Mouse (Mus musculus): Measurements from ENCODE around the gene Hhatl.

Hhatl gene

GRCm38 (mm10) chr9:121802747-121803146, 10.4 kb upstream of the Hhatl start:
- DNase-seq = no peak

GRCm38 (mm10) chr9:121798887-121799520, 6.7 kb upstream of the Hhatl start:
- no peak for DNase-seq

- DNase-seq = no peak
These were observed 5.4 kb upstream of the Hhatl start for GRCm38 (mm10) chr9:121797722-121798121.

- DNase-seq = no peak
These were observed 2.7 kb upstream of the Hhatl start for GRCm38 (mm10) chr9:121794972-121795539.

DNA sequence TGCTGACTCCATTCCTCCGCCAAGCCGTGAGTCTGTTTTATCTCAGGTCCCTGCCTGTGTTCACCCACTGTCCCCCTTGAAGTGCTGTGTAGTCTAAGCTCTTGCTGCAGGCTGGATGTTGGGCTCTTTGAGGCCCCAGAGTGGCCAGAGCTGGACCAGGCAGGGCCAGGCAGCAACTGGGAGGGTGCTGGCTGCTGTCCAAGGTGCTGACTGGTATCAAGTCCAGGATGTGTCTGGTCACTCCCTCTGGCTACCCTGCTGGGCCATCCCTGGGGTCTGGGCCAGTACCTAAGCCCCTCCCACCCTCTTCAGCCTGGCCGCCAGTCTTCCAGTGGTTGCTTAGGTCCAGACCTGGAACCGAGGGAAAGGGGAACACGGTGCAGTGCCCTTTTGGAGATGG, 1.1 kb downstream of the Hhatl start:
- DNase-seq = peak; percentile 33

GRCm38 (mm10) chr9:121786359-121786758, 5.9 kb downstream of the Hhatl start:
- no peak for DNase-seq

DNA sequence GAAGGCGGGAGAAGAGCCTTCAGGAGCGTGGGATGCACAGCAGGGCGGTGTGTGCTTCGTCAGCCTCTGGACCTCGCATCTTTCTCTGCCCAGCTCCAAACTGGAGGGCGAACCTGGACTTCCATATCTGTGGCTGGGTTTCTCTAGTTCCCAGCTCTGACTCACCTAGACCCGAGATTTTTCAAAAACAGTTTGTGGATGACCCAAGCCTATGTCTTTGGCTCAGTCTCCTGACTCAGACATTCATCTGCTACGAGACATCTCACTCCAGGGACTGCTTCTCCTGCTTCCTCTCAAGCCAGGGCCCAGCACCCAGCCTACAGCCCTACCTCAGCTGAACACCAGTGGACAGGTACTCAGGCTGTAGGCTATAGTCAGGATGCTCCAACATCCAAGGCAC, 7.0 kb downstream of the Hhatl start:
- DNase-seq = no peak

- no peak for DNase-seq
These were observed 7.5 kb downstream of the Hhatl start for GRCm38 (mm10) chr9:121784801-121785200.

- no peak for DNase-seq
These were observed 14.2 kb downstream of the Hhatl start for GRCm38 (mm10) chr9:121778066-121778624.

GRCm38 (mm10) chr9:121777484-121778065, 14.7 kb downstream of the Hhatl start, which contains the start of gene Klhl40:
Klhl40 (plus strand) TSS chr9:121777607.
- no peak for DNase-seq

GRCm38 (mm10) chr9:121776511-121776910, 15.8 kb downstream of the Hhatl start:
- no peak for DNase-seq

DNA sequence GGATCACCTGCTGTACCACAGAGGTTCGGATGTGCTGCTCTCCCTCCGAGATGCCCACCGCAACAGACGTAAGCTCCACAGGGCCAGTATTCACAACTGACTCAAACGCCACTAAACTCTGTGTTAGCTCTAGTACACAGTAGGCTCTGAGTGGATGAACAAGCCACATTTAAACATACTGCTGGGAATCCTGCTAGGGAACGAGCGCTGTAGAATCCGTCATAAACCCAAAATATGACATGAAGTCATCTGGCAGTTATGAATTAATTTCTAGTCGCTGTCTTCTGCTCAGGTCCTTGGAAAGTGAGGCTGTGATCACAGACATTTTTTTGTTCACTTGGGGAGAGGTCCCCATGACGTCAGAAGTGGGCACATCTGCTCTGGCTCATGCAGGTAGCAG, 16.4 kb downstream of the Hhatl start:
- DNase-seq = no peak

DNA sequence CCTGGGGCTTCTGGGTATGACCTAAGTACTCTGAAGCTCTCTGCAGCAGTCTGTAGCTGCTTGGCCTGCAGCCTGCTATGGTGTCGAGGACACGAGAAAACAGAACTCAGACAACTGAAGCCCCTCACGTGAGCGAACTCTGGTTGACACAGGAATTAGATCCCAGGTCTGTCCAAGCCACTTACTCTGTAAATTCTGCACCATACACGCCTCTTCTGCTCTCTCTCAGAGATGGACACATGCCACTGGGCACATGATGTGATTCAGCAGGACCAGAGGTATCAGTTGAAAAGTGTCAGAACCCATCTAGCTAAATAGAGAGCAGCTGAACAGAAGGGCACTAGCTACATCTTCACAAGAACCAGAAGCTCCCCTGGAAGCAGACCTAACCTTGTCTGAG, 19.9 kb downstream of the Hhatl start:
- DNase-seq = no peak

GRCm38 (mm10) chr9:121765166-121765855, 27.0 kb downstream of the Hhatl start:
- no peak for DNase-seq

GRCm38 (mm10) chr9:121763716-121764115, 28.6 kb downstream of the Hhatl start:
- no peak for DNase-seq

GRCm38 (mm10) chr9:121762761-121763160, 29.5 kb downstream of the Hhatl start:
- no peak for DNase-seq

DNA sequence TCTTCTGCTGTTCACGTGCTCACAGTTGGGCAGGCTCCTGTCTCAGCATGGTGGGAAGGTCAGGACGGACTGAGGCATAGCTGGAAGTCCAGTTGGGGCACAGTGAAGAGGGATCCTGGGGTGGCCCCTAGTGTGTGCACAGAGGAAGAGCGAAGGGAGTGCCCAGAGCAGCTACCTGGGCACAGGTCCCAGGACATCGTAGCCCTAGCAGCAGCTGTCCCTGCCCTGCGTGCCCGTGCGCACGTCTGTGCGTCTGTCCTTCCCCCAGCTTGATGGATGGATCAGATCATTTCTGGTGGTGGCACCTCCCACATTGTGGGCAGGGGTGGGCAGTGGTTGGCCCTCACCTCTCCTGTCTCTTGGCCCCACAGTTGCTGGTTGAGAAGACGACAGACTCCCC, 30.1 kb downstream of the Hhatl start:
- no peak for DNase-seq

- DNase-seq = no peak
These were observed 30.5 kb downstream of the Hhatl start for GRCm38 (mm10) chr9:121761787-121762186.

DNA sequence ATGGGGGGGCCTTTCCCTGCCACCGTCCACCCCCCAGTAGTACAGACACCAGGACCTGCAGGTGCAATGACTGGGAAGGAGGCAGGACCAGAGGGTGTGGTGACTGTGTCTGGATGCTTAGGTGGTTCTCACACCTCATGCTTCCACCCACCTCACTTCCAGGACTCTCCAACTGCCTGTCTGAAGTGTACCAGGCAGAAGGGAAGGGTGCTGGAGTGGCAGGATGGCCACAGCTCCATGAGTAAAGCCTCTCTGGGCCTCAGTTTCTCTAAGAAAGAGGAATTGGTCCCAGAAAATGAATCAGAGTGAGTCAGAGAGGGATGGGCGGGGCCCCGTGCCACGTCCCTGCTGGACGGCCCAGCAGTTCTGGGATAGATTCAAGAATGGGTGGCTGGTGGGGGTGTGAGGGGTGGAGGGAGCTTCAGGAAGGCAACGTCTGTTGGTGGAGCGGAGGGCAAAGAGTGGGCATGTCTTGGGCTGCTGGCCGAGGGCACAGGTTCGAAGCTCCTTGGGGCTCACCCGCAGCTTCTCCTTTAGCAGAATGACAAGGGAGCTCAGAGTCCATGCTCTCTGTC, 31.1 kb downstream of the Hhatl start:
- no peak for DNase-seq

GRCm38 (mm10) chr9:121760271-121761090, 31.8 kb downstream of the Hhatl start:
- DNase-seq = peak; percentile 45

DNA sequence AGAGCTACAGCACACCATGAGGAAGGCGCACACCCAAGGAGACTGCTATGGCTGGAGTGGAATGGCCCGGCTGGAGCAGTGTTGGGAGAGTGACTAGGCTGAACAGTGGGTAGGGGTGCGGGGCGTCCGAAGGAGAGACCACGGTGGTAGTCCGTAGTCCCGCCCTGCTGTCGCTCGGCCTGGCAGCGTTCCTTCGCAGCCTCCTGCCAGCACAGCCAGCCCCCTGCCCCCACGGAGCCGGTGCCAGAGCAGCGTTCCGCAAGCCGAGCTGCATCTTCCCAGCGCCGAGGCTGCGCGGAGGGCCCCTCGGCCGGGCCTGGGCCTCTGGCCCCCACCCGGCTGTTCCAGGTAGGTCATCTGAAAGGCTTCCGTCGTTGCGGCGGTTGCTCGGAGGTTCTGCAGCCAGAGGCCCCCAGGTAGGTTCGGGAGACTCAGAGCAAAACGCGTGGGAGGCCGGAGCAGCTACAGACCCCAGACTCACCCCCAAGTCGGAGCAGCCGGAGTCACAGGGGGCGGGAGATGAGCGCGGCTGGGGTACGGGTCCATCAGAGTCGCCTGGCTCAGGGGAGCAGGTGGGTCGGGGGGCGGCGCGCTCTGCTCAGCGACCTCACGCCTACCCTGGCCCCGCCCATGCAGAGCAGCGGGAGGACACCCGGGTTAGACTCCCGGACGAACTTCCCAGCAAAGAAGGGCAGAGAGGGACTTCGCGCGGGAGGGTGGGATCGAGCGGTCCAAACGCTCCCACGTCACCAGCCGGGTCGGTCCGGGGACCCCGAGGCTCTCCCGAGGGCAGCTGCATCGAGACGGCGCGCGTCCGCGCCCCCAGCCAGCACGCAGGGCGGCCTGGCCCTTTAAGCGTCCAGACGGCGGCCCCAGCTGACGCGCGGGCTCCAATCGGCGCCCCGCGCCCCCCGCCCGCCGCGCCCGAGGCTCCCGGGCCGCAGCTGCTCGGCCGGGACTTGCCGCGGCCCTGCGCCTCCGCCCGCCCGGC, 32.9 kb downstream of the Hhatl start, which contains the start of gene Zfp651:
Zfp651 (plus strand) TSS at position 240 of the 991 bp plus-strand sequence.
- DNase-seq = peak; percentile 60
